Mouse (Mus musculus): Measurements from ENCODE around the gene Wnt3a.

Wnt3a gene

DNA sequence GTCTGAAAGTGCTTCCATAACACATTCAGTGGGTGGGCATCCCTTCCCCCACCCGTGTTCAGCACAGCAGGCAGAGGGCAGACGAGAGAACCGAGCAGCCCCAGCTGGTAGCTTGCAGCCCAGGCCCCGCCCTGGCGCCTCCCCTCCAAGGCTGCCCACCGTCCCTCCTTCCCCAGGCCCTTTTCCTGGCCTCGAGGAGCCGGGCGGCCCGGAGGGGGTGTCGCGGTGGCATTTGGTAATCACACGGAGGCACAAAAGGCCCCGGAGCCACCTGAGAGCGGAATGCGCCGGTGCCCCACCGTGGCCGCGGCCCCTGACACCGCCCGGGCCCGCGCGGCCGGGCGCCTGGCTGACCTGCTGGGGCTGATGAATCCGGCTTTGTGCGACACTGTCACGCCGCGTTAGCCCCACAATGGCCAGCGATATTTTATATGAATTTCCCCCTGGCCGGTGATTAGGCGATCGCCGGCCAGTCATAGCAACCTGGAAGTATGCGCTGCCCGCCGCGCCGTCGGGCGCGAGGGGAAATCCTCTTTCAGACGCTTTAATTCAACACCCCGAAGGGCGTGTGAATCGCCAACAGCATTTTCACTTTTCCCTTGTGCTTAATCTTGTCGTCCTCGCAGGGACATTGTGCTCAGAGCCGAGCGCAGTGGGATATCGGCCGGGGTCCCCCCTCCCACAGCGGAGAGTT, 26.5 kb downstream of the Wnt3a start:
- peak; percentile 71 for DNase-seq (ENCODE audit: extremely low spot score)

DNA sequence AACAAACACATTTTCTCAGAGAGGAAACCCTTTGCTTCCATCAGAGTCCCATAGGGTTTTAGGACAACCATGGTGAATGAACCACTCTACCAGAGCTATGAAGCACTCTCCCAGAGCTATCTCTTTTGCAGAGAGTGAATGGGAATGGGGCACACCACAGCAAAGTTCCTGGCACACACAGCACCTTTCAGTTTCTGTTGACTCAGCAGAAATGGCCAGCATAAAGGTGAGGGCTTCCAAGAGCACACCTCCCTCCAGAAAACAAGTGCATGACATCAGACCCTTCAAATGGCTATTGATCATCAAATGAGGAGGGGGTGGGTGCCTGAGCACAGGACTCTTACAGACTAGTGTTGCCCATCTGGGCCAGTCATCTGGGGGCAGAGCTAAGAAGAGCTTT, 28.2 kb downstream of the Wnt3a start:
- DNase-seq (ENCODE audit: extremely low spot score), result no peak

- no peak for DNase-seq (ENCODE audit: extremely low spot score)
Measured at GRCm38 (mm10) chr11:59260706-59261493, 29.7 kb downstream of the Wnt3a start.

DNA sequence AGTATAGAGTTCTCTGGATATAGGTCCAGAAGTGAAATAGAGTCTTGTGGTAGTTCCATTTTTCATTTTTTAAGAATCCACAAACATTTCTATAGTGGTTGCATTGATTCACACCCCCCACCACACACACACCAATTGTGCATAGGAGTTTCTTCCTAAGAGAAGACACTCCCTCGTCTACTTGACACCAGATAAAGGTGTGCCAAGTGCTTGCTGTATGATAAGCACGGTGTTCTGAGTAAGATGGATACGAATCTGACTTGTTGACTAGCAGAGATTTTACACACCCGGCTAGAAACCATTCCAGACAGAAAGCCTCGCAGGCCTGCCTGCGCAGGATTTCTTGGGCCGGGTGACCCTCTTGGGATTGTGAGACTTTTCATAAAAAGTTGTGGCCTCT, 30.9 kb downstream of the Wnt3a start:
- no peak for DNase-seq (ENCODE audit: extremely low spot score)

DNA sequence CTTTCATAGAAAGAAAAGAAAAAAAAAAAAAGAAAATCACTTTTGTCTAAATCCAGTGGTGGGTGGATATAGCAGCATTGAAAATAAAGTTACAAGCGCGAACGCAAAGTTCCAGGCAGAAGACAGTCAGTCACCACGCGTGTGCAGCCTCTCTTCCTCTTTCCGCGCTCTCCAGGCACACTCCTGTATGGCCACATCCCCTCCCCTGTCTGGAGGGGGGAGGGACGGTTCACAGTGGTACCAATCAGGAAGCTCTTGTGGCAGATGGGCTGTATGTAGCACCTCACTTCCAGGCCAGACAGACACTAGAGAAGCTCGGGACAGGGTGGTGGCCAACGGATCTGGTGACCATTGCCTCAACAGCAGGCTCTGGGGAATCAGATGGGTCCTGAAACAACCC, 42.5 kb downstream of the Wnt3a start:
- DNase-seq (ENCODE audit: extremely low spot score), result no peak

GRCm38 (mm10) chr11:59243856-59244255, 46.7 kb downstream of the Wnt3a start:
- no peak for DNase-seq (ENCODE audit: extremely low spot score)

DNA sequence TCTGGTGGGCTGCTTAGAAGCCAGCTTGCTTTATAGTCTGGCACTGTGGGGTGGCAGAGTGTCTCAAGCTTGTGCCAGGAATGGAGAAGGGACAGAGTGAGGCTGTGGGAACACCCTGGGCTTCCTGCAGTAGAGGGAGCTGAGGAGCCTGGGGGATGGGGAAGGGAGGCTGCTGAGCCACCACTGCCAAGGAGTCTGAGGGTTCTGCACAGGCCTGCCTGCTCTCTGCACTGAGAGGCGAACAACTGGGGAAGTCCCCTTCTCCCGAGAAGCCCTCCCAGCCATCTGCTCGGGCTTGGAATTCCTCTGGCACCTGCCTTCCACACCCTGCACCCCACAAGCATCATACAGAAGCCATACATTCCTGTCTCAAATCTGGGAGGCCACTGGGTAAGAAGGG, 48.7 kb downstream of the Wnt3a start:
- no peak for DNase-seq (ENCODE audit: extremely low spot score)

GRCm38 (mm10) chr11:59239796-59240195, 50.8 kb downstream of the Wnt3a start:
- DNase-seq (ENCODE audit: extremely low spot score), result no peak

DNA sequence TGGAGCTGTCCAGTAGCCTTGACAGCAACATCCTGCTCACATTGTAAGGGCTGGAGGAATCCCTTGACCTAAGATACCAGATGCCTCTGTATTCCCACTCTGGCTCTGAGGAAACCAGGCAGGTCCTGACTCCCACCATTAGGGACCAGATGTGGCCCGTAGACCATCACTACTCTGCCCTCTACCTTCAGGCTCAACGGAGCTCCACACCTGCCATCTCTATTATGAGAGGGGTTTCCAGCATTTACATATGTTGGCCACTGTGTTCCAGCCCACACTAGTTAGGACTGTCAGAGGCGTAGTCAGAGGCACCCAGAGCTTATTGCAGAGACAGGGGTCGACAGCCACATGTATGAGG, 51.1 kb downstream of the Wnt3a start:
- DNase-seq (ENCODE audit: extremely low spot score), result no peak

DNA sequence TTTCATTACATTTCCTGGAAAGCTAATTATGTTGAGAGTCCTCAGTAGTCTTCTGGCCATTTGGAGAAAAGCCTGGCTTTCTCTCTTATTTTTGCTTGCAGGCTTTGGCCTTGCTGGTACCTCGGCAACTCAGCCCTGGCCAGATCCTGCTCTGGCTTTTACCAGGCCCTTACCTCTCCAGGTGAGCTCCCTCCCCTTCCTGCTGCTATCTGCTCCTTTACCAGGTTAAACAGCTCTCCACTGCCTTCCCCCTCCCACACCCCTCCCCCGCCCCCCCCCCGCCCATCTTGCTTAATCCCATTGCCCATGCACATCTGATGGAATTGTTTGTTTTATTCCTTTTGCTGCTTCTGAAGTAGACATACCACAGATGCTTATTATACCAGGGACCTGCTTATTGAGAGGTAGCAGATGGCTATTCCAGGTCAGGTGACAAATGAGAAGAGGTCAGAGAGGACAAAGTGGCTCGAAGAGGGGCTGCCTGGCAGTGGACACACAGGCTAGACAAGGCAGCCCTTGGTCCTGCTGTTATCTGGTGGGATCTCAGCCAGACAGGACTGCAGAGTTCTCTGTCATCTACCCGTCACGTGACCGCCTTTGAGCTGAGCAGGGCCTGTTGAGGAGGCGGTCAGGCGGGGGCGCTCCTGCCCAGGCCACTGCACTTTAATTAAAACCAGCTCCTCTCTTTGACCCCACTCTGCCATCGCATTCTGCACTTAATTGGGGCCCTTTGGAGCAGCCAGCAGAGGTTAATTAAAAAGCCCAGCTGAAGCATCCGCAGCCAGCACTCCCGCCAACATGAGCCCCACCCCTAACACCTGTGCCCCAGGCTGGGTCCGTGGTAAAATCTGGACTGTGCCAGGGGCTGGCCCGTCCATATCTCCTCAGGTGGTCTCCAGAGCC, 51.8 kb downstream of the Wnt3a start:
- DNase-seq (ENCODE audit: extremely low spot score), result peak; percentile 80

DNA sequence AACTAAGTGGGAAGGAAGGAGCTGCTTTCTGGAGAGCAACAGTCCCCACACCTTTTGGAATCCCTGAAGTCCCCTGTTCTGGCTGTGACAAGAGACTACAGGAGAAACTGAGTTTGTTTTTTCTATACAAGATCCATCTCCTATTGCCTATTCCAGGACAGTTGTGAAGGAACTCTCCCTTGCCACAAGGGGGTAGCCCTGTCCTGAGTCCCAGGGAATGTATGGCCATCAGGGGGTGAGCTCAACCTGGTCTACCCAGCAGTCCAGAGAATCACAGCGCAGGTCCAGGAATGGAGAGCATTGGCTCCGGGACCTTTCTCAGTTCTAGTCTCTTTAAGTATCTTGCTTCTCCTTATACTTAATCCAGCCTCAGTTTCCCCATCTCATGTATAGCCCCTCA, 57.8 kb downstream of the Wnt3a start:
- no peak for DNase-seq (ENCODE audit: extremely low spot score)

DNA sequence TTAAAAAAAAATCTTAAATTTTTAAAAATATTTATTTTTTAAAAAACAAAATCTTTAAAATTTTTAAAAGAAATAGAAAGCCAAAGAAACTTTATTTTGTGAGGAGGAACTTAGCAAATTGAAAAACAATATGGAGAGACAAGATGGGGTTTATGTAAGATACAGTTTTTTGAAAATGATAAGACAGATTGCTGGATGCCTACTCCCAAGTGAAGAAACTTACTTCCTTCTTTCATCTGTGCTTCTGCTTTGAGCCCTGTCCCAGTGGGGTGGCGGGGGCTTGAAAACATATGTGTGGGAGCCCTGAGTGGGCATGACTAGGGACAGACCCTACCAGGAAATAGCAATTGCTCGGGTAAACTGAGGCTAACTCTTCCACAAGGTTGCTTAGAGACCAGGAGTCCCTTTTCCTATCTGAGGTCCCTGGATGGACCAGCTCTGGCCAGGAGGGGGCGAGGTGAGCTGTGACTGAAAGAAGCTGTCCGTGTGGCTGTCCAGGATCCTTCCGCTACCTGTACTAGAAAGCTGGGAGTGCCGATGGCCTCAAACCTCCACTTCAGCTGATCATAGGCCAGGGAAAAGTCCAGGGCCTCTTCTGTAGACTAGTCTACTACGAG, 60.3 kb downstream of the Wnt3a start:
- DNase-seq (ENCODE audit: extremely low spot score), result peak; percentile 73

GRCm38 (mm10) chr11:59228122-59228953, 62.2 kb downstream of the Wnt3a start, which contains the start of gene Arf1:
Arf1 (minus strand) TSS chr11:59228270.
- peak; percentile 96 for DNase-seq (ENCODE audit: extremely low spot score)

- DNase-seq (ENCODE audit: extremely low spot score), result no peak
Measured at GRCm38 (mm10) chr11:59227604-59228121, 62.9 kb downstream of the Wnt3a start.

DNA sequence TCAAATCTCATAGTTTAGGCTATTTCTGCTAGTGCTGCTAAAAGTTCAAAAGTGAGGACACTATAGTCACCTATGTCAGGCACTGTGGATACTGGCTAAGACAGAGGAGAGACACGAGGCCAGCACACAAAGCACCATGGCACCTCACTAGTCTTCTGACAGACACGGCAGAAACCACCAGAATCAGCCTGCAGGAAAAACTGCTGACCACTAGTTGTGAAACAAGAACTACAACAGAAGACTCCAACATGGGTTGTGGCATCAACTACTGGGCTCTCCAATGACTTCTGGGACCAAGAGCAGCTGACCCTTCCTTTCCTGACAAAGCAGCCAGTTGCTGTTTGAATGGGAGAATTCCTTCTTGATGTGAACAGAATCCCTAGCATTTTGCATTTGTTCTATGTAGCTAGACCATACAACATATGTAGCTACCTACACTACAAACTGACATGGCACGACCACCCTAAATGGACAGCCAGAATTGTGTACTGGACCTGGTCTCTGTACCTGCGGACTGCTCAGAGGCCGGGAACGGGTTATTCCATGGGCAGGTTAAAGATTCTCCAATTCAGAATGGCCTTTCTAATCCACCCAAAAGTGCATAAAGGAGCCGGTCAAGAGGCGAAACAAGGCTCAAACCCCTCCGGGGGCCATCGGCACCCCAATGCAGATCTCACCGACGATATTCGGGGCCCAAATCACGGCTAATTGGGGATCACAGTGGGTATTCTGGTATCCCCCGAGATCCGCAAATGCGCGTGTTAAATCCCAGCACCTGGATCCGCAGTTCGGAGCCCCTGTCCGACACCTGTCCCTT, 63.6 kb downstream of the Wnt3a start:
- no peak for DNase-seq (ENCODE audit: extremely low spot score)

- DNase-seq (ENCODE audit: extremely low spot score), result no peak
Measured at GRCm38 (mm10) chr11:59226251-59226650, 64.3 kb downstream of the Wnt3a start.

DNA sequence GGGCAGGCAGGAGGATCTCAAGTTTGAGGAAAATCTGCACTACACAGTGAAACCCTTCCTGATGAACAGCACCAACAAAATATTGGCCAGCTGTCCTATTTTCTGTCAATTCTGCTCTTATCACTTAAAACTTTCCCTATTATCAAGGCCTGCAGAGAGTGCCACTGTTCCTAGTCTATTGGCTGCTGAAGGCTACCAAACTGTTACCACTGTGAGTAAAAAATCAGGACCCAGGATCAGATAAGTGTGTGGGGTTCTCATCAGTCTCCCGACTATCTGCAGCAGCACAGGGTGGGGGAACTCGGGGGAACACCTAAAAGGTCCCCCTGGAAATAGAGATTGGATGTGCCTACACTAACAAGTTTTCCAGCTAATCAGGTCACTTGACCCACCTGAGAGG, 65.4 kb downstream of the Wnt3a start:
- DNase-seq (ENCODE audit: extremely low spot score), result no peak

DNA sequence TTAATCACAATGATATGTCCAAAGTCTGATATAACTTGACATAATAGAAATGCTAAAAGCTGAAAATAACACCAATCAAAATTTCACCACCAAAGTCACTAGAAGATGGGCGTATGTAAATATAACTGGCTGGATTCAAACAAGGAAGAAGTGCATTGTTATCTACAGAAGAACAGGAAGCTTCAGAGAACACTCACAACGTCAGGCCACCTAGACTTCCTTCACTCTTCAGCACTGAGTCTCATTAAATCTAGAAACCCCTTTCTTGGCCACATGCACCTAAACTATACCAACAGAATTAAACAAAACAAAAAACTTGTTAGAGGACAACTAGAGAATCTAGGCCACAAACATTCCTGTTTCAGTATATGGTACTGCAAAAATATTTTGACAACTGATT, 66.1 kb downstream of the Wnt3a start:
- no peak for DNase-seq (ENCODE audit: extremely low spot score)

GRCm38 (mm10) chr11:59224025-59224424, 66.5 kb downstream of the Wnt3a start:
- no peak for DNase-seq (ENCODE audit: extremely low spot score)

- DNase-seq (ENCODE audit: extremely low spot score), result no peak
Measured at GRCm38 (mm10) chr11:59222306-59222705, 68.2 kb downstream of the Wnt3a start.

Data from embryo, embryonic 9.5 days (tissue).